Mouse (Mus musculus) kidney, postnatal 4 days (tissue): ENCODE results near the gene Rbpj.

Experiments used
- DNase-seq, 2 experiments: peaks; one replicate each; pipeline ENCODE4 v3.0.0; 2021; ENCODE audit warnings: mixed read lengths in 2 of 2

Gene Rbpj

DNA sequence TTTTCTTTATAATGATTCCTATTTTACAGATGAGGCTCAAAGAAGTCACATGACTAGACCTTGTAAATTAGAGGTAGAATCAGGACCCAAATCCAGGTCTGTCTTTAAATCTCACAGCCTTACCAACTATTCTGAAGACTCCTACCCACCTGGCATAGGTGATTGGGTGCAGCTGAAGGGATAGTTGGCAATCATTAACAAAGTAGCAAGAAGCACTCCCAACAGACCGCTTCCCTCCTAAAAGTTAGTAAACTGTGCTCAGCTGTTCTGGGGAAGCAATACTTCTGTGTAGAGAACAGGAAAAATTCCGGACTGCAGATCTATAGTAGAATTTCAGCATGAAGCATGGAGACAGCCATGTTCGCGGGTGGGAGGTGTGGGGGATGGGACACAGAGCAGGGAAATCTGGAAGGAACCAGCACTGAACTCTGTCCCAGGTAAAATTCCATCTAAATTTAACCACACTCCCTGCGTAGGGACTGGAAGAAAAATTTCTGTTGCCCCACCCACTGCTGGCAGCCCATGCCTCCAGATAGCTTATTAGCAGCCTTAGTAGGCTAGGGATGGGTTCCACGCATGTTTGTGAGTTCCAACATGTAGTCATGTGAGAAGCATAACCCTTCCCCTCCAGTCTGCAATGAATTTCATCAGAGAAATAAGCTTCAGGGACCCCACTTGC is 3.3 kb downstream of the Rbpj start:
- DNase-seq, result peak in 1 of 2 experiments; percentile 53

DNA sequence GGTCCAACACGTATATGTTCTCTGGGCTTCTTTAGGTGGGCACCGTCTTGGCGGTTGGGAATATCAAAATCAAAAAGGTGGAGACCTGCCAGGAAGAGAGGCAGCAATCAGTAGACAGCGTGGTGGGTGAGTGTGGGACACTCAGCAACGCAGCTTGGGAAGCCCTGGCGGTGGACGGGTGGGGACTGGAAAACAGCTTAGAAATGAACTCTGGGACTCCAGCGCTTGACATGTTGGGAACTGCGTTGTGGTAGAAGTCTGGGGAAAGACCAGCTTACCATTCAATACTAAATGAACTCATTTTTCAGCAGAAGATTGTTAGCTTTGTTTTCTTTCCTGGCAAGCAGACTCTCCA is 3.8 kb downstream of the Rbpj start:
- peak in 1 of 2 experiments; percentile 37 for DNase-seq

GRCm38 (mm10) chr5:53470141-53471079 is 4.5 kb downstream of the Rbpj start:
- peak in 1 of 2 experiments; percentile 22 for DNase-seq

DNA sequence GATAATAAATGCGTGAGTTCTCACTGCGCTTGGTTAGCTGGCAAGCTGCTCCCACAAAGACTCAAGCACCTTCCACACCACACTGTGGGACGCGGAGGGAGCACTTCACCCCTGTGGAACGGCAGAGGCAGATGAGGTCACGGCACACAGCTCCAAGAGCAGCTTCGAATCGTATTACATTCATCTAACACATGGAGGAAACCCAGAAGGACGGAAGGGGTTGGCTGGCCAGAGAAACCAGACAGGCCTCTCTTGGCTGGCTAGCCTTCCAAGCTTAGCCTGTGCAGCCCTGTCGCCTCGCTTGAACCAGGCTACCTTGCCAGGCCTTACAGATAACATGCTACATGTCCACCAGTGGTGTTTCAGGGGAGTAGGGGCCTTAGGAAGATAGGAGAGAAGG is 6.5 kb downstream of the Rbpj start:
- DNase-seq, result no peak

GRCm38 (mm10) chr5:53479161-53479560 is 13.2 kb downstream of the Rbpj start:
- DNase-seq, result no peak

DNA sequence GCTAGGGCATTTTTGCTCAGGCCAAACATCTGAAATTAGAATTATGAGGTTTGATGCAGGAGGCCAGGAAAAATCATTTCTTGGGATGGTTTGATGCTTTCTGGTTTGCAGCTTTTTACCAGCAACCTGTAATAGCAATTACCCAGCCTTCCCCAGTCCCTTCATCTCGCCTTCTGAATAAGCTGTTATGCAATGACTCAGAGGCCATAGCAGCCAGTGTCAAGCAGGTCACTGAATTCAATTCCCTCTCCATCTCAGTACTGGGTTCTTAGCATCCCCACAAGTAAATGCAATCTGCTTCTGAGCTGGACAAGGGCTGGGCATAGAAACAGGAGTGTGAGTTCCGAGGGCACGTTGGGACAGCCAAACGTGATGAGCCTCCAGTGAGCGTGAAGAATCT is 13.9 kb downstream of the Rbpj start:
- no peak for DNase-seq

DNA sequence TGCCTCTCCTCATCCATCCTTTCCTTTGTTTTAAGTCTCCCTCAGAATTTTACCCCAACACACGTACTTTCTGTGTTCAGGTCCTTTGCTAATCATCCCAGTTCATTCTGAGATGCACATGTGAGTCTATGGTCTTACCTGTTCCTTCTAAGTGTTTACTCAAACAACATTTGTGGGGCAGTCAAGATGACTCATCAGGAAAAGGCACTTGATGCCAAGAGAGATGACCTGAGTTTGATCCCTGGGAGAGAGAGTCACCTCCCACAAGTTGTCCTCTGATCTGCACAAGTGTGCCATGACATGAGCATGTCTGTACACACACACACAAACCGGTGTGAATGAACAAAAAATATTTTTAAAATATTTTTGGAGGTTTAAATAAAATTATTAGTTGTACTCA is 15.1 kb downstream of the Rbpj start:
- no peak for DNase-seq

GRCm38 (mm10) chr5:53485069-53485628 is 19.2 kb downstream of the Rbpj start:
- no peak for DNase-seq

- peak; percentile 32 to 42 for DNase-seq
These were observed 20.1 kb downstream of the Rbpj start for GRCm38 (mm10) chr5:53485934-53486475.

GRCm38 (mm10) chr5:53486966-53487592 is 21.1 kb downstream of the Rbpj start:
- DNase-seq, result no peak

DNA sequence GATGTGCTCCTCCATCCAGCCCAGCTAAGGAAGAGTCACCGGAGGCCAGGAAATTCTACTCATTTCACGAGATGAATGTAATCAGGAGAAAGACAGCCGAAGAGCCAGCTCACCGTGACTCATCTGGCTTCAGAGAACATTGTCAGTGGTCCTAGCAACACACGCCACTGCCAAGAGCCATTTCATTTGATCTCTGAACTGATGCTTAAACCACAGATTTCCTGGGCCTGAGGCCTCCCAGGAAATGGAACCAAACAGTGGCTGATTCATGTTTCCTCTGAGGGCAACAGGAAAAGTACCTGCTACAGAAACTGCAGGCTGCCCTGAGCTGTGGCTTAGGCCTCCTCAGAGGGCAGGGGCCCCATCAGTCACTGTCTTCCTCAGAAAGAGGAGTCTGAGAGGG is 24.7 kb downstream of the Rbpj start:
- DNase-seq, result no peak

DNA sequence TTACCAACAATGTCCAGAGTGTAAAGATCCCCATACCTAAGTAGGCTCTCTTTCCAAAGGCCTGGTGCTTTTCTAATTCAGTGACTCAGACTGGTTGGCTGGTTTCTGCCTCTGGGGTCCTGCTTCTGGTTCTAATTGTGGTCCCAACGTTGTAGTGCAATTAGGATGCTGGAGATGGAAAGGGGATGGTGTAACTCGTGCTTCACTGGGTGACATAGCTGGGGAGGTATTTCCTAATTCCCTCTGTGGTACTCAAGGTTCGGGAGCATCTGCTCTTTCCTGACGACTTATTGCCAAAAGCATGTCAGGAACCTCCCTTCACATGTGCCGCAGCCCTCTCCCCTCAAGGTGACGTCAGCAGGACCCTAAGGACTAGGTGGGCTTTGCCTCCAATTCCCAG is 27.8 kb downstream of the Rbpj start:
- DNase-seq, result no peak

DNA sequence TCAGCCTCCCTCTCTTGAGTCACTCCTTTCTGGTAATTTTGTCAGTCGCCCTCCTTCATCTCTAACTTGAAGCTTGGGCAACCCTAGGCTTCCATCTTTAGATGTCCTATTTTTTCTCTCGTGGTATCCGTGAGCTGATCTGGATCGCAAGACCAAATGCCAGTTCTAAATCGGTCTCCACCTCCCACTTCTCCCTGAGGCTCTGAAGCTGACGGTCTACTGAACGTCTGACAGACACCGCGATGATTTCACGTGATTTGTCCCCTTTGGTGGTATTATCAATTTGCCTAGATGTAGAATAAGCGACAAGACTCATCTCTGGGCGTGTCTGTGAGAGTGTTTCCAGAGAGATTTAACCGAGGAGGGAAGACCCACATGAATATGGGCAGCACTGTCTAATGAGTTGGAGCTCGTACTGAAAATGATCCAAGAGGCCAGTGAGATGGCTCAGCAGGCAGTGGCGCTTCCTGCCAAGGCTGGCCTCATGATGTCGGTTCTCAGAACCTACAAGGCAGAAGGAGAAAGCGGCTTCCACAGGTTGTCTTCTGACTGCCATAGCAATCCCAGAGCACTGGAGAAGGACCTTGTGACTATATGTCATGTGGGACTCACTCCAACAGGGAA is 28.7 kb downstream of the Rbpj start:
- no peak for DNase-seq

- DNase-seq, result peak in 1 of 2 experiments; percentile 37
These were observed 31.0 kb downstream of the Rbpj start for GRCm38 (mm10) chr5:53496846-53497549.

GRCm38 (mm10) chr5:53499571-53499970 is 33.6 kb downstream of the Rbpj start:
- no peak for DNase-seq

DNA sequence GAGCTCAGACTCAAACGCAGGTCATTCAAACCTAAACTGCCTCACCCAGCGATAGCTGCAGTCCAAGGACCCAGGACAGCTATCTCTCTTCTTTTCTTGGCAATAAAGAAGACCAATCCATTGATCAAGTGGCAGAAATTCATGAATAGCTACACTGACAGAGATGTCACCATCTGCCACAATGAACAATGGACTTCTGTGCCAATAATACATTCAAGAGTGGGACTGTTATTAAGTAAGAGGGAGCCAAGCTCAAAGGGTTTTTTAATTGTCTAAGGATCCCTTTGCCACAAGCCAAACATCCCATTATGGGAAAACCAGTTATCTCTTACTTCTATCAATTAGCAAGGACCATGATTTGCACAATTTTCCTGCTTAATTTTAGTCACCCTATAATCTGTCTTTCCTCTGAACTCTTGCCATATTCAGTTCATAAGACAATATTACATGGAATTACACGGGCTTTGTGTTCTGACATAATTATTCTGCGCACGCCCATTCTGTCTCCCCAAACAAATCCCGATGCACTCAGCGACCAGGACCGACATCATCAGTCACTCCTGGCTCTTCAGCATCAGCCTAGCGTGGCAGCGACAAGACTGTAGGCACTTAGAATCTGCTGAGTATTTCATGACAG is 34.7 kb downstream of the Rbpj start:
- DNase-seq, result no peak

- DNase-seq, result no peak
These were observed 37.3 kb downstream of the Rbpj start for GRCm38 (mm10) chr5:53503261-53503660.

- no peak for DNase-seq
These were observed 39.8 kb downstream of the Rbpj start for GRCm38 (mm10) chr5:53505751-53506150.

- DNase-seq, result no peak
These were observed 41.4 kb downstream of the Rbpj start for GRCm38 (mm10) chr5:53507371-53507770.

DNA sequence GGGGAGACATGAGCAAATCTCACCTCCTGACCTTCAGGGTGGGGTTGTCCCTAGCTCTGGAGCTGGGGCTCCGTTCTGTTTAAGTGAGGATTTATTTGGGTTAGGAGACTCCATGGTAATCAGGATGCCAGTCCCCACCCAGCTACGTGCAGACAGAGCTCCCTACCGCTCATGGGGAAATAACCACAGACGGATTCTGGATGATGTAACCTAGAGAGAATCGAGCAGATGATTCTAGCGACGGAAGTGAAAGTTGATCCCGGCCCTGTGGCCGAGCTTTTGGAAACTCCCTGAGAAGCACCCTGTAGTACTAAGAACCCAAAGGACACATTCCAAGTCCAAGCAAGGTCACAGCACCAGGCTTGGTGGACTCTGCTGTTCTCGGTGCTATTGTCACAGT is 43.5 kb downstream of the Rbpj start:
- DNase-seq, result no peak

DNA sequence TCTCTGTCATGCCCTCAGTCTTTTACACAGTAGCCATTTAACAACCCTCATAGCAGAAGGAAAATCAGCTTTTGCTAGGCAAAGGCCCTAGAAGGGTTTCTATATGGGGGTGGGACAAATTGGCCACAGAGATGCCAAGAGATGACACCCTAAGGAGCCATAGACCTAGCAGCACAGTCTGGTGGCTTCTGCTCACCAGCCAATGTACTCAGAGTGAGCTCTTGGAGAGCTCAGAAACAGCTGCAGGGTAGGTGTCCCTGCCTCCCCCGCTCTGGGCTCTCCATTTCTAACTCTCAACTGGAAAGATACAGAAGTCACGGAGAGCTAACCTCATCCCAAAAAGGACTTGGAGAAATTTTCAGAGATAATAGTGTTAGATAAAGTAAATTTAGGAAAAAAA is 44.0 kb downstream of the Rbpj start:
- DNase-seq, result no peak
